Mouse (Mus musculus) MN1 (cell line): ENCODE data around the gene Bok.

Experiments used
- DNase-seq: peaks from one replicate; pipeline ENCODE4 v3.0.0-alpha.2; 2016; ENCODE audit warnings: low spot score

The Bok gene

DNA sequence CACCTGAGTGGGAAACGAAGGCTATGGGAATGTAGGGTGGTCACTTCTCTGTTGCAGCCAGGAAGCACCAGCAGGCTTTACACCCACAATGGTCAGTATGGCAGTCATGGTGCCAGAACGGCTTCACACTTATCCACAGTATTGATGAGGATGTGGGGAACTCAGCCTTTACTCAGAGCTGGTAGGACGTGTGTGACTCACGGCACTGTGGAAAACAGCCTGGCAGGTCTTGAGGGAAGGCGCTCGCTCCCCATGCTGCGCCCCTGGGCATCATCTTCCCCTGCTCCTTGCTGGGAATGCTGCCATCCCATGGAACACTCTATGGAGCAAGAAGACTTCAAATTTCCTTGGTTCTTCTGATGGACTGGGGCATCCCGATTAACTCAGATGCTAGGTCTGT lies 5.6 kb downstream of the Bok start:
- DNase-seq = no peak

DNA sequence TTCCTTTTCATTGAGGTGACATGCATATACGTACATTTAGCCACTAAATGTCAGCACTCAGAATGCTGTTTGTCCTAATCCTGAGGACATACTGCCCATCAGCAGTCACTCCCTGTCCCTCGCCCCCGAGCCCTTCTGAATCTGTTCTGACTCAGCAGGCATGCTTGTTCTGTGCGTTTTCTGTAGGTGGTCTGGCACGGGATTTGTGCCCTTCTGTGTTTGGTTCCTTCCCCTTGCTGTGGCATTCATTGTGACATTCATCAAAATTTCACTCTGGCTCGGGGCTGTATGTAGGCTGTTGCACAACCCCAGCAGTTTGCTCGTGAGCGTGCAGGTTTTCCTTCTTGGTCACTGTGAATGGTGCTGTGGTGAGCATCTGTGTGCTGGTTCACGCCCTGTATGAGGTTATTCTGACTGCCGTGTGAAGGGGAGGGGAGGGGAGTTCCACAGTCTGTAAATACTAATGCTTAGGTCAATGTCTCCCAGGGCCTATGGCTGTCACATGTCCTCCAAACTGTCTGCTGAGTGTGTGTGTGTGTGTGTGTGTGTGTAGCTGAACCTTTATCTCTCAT lies 6.4 kb downstream of the Bok start:
- no peak for DNase-seq

DNA sequence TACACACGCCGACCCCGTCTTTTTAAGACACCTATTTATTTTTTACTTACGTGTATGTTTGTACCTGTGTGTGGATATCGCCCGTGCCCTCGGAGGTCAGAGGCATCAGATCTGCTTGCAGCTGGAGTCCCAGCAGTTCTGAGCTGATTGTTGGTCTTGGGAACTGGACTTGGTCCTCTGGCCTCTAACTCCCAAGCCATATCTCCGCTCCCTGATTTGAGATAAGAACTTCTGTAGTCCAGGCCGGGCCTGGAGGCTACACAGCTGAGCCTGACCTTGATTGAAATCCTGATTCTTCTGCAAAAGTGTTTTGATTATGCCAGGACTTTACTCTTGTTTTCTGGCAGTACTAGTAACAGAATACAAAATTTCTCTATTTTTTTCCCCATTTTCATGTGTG lies 7.3 kb downstream of the Bok start:
- no peak for DNase-seq

DNA sequence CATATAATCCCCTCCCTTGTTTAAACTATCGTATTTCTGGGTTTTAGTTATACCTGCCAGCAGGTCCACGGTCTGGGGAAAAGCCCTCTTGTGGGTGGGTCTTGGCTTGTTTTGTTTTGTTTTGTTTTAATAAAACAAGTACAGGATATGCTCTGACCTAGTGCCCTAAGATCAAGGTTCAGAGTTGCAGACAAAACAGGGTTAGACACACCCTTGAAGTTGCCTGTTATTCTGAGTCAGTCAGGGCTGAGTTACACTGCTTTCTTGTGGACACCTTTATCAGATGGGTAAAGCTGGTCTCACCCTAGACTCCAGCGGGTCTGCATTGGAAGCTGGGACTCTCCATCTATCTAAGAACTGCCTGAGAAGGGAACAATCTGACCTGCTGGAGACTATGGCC lies 8.0 kb downstream of the Bok start:
- DNase-seq = no peak

DNA sequence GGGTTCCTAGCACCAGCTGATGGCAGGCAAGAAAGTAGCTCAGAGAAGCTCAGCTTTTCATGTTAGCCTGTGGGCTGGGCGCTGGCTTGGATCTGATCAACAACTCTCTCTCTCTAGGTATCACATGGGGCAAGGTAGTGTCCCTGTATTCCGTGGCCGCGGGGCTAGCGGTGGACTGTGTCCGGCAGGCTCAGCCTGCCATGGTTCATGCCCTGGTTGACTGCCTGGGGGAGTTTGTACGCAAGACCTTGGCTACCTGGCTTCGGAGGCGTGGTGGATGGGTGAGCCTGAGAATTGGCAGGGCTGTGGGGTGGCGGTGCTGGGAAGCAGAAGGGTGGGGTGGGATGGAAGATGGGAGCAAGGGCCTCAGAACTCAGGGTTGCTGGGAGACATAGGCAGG lies 8.5 kb downstream of the Bok start:
- DNase-seq = no peak

DNA sequence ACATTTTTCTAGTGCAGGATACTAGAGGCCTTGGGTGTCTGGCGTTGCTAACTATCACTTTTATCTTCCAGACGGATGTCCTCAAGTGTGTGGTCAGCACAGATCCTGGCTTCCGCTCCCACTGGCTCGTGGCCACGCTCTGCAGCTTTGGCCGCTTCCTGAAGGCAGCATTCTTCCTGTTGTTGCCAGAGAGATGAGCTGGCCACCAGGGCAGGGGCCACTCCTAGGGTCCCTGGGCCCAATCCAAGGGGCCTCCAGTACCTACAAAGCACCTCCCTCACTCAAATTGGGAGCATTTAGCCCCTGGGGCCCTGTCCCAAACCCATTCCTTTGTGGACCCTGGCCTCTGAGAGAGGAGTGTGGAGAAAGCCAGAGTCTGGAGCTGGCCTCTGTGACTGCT lies 9.5 kb downstream of the Bok start:
- DNase-seq = peak; percentile 56

DNA sequence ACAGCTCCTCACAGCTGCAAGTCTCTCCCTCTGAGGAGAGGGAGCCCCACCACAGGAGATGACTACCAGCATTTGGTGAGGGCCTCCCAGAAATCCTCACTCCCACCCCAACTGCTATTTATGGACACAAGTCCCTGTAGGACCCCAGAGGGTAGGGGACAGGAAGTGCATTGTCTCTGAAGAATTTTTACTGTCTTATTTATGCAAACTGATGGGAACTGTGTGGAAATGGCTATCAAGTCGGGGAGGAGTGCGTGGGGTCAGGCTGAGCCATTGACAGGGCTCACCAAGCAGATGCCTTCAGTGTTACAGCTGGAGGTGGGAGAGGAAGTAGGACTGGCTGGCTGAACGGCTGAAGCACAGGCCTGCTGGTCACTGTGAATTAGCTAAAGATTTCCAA lies 11.9 kb downstream of the Bok start:
- DNase-seq = no peak

DNA sequence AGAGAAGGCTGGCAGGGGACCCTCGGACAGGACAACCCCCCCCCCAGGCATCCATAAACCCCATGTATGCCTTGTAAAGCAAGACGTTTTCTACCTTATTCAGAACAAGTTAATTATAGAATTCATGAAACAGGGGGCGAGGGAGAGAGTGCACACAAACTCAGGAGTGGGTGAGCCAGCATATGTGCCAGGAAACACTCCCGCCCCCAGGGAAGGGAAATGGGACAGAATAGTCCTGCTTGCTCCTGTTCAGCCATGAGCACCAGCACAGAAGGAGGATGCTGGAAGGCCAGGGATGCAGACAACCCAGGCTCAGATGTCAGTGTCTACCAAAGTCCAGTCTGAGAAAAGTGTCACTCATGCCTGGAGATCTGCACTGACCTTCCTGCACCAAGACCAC lies 13.7 kb downstream of the Bok start:
- no peak for DNase-seq

DNA sequence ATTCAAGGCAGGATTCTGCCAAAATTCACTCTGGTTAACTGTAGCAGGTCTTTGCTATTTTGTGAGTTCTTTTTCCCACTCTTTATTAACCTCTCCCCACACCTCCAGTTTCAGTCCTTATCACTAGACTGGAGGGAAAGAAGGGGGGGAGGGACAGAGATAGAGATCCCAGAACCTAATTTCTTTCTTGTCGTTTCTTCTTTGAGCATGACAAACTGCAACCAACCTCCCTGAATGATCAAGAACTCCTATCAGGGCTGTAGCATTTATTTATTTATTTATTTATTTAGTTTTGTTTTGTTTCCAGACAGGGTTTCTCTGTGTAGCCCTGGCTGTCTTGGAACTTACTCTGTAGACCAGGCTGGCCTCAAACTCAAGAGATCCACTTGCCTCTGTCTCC lies 16.6 kb downstream of the Bok start:
- no peak for DNase-seq

DNA sequence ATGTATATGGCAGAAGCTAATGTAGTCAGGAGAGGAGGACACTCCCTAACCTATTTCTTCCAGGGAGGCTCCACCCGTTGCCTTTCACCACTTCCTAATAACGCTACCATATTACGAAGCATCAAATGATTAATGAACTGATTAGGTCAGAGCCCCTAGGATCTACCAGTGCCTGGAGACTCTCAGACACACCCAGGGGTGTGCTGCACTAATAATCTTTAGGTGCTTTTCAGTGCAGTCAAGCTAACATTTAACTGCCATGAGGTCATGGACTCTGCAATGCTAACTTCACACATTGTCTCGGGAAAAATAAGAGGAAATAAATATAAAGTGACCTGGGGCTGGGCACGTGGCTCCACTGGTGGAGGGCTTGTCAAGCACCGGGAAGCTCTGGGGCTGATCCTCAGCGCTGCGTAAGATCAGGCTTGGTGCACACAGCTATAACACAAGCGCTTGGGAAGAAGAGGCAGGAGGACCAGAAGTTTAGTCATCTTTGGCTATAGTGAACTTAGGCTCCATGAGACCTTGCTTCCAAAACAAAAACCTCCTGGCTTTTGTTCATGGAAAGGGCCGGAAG lies 18.1 kb downstream of the Bok start:
- DNase-seq = no peak

DNA sequence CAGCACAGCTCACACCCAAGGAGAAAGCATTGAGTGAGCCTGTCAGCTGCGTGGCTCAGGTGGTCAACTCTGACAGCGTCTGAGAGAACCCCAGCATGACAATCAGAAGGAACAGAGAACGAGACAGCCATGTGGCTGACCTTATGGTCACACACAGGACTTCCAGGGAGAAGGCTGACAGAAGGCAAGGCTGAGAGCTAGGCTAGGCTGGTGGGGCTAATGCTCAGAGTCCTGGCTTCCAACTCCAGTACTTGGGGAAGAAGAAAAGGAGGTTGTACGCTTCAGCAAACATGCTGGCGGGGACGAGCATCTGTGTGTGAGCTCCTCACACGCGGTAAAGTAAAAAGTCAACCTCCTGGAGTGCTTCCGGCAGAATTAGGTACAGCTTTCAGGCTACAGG lies 18.9 kb downstream of the Bok start:
- DNase-seq = no peak

DNA sequence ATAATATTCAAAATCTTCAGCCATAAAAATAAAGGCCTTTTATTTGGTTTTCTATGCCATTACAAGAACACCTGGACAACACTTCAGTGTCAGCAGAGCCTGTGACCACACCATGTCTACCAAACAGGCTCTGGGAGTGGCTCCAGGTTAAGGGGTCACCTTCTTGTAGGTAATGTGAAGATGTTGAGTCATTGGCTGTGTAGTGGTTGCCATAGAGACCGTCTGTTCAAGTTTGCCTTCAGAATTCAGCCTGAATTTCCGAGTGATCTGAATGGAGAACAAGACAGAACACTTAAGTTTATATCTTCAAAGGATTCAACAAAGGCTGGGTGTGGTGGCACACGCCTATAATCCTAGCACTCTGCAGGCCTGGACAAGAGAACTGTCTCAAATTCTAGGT lies 19.9 kb downstream of the Bok start:
- DNase-seq = no peak

DNA sequence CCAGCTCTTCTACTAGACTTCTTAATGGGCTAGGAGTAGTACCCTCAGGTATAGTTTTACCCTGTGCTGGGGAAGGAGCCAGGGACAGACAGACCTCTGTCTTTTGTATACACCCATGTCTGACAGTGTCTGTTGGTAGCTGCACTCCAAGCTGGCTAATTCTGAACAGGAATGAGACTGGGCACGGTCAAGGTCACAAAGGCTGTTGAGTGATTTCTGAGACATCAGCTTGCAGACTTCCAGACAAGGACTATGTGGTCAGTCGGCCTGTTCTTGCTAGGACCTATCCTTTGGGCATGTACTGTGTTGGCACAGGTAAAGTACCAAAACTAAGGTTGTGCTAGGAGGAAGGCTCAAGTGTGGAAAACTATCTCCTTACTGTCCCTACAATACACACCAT lies 30.7 kb downstream of the Bok start:
- DNase-seq = no peak

DNA sequence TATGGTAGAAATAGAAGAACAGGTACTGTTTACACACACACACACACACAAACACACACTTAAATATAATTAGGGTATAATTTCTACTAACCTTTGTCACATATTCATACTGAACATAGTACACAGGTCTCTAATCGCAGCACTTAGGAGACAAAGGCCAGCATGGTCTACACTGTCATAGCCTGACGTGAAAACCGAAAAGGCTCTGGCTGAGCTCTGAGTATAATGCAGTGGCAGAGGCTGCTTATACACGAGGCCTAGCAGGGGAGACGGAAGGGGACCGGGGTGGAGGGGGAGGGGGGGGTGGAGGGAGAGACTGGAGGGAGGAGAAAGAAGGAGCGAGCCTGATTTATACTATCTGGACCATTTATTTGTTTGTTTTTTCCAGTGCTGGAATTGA lies 36.1 kb downstream of the Bok start:
- no peak for DNase-seq

DNA sequence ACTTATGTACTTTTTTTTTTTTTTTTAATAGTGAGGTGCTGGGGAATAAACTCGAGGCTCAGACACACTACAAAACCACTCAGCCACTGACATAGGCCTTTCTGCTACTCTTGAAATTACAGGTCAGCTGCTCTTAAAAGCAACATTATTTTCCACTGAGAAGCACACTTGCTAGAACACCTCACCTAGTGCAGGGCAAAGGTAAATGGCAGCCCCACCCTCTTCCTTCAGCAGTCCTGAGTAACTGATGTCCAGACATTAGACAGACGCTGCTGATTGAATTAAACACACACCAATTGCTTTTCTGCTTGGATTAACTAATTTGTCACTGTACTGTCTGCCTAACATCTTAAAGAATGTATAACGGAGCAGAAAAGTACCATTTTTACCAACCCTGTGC lies 39.2 kb downstream of the Bok start:
- DNase-seq = peak; percentile 65

DNA sequence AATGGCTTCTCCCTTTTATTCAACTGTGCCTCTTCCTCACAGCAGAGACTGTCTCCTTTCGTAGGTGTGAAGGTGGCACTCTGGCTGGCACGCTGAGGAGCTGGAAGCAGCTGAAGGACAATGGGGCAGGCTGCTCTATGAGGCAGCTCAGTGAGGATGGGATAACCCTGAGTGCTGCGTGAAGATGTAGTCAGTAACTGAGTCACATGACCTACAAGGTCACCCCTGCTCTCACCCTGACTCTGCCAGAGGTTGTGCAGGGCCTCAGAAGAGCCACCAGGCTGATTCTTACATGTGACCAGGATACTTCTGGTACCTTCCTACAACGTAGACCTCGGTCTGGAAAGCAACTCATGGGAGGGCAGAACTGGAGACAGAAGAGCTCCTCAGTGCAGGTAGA lies 40.2 kb downstream of the Bok start:
- DNase-seq = no peak

DNA sequence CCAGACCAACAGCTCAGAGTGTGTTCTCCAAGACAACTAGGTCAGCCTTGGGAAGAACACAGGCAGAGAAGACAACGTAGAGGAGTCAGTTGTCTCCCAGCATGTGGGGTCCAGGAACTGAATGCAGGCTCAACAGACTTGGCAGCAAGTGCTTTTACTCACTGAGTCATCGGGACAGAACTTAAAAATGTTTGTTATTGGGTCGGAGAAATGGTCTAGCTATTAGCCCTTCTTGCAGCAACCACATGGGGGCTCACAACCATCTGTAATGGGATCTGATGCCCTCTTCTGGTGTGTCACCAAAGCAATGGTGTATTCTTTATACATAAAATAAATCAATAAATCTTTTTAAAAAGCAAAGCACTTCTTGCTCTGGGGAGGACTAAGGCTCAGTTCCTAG lies 40.7 kb downstream of the Bok start:
- DNase-seq = no peak

DNA sequence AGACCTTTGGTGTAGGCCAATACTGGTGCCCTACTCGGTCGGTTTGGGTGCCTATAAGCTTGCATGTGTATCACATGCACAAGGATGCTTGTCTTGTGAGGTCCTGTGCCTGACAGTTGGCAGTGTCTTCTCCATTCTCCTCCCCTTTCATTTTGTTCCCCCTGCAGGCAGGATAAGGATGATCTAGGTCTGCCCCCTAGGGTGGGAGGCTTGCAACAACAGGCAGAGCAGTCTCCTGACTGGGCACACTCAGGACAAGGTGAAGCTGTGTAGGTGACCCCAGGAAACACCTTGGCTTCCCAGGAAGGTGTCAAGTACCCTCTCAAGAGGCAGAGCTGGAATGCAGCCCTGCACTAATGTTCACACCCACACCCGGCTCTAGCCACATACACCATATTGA lies 41.5 kb downstream of the Bok start:
- peak; percentile 48 for DNase-seq

DNA sequence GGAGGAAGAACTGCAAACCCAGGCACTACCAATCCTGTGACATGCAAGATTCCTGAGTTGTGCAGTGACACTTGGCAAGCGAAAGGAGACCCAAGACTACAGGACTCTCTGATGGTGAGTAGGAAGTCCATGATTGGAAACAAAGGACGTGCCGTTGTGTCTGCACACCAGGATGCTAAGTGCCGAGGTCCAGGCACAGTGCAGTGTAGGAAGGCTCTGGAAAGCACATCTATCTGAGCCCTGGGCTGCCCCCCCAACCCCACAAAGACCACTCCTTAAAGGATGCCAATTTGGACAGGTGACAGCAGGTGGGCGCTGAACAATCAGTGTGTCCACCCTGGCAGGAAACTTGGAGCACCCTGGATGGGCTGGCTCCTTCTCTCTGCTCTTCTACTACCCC lies 45.6 kb downstream of the Bok start:
- DNase-seq = no peak

DNA sequence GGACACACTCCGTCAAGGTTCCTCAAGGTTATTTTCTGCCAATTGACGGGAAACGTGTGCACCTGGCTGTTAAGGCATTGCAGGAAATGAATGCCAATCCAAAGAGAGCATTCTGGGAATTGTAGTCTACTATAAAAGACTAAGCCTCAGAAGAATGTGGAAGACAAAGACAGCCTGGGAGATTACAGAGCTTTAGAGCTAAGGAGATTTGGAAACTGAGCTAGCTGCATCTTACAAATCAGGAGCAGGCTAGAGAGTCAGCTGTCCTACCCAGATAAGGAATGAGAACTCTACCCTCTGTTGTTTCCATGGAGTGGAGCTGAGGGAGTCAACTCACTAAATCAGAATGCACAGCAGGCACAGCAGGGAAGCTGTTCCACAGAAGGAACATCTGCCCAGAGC lies 46.4 kb downstream of the Bok start:
- DNase-seq = no peak

DNA sequence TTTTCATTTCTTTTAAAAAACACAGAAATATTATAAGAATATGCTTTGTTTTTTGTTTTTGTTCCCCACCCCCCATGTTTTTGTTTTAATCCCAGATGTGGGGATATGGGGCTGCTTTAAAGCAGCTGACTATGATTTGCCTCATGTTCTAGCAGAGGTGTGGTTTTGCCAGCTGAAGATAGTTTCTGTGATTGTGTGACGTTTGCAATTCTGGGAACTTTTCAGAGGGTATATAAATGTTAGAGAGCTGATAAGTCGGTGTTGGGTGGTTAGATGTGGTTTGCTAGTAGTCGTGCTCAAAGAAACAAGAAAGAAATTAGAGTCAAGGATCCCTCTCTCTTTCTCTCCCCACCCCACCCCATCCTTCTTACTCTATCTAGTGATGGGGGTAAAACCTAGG lies 50.4 kb downstream of the Bok start:
- no peak for DNase-seq

DNA sequence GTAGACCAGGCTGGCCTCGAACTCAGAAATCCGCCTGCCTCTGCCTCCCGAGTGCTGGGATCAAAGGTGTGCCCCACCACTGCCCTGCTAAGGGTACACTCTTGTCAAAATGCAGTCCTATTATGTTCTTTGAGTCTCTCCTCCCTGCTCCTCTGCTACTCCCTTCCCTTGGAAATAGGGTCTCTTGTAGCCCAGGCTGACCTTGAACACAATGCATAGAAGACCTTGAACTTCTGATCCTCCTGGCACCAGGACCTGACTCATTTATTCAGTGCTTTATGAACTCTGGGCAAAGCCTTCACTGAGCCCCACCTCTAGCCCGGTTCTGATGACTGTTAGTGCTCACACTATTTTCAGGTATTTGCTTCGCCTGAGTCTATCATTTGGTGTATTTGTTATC lies 52.3 kb downstream of the Bok start:
- DNase-seq = no peak

DNA sequence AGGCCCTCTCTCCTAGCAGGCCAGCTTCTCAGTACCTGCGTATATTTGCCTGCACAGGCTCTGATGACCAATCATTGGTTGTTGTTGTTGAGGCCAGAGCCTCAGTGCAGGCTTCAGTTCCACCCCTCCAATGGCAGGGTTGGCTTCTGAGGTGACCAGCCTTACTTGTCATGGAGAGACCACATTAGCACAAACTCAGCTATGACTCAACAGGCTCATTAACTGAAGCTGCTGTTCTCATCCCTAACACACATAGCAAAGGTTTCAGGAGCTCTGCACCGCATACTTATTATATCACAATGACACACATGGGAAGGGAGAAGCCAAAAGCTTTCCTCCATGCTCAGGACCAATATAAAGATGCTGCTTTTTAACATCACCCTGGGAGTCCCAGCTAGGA lies 55.2 kb downstream of the Bok start:
- DNase-seq = no peak

DNA sequence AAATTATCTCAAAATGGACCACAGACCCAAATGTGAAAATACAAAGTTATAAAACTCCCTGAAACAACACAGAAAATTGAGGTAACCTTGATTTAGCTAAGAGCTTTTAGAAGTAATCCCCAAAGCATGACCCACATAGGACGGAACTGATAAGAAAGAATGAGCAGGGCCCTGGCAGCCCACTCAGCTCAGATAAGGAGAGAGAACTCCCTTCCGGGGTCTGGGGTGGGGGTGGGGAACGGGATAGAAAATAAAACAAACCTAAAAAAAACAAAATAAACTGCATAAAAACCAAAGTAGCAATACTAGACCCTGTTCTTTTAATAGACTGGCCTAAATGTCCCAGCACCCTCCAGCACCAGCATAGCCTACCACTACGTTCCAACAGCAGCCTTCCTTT lies 56.5 kb downstream of the Bok start:
- DNase-seq = no peak

DNA sequence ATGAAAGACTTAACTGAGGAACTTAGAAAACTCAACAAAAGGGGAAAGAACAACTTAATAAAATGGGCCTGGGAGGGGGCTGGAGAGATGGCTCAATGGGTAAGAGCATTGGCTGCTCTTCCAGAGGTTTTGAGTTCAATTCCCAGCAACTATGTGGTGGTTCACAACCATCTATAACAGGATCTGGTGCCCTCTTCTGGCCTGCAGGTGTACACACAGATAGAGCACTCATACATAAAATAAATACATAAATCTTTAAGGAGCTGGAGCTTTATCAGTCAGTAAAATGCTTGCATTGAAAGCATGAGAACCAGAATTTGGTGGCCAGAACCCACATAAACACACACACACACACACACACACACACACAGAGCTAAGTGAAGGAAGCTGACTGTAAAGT lies 57.5 kb downstream of the Bok start:
- no peak for DNase-seq
